Mouse (Mus musculus): ENCODE data around the gene Sulf2. TPM values are rescaled to one million over a fixed set of nuclear protein-coding genes. Genes with fewer than 3 reads are reported as not detected.

The Sulf2 gene
- polyA plus RNA-seq, 1 experiment from 2014 or later = 25.3 TPM

- Histone ChIP-seq H3K4me2 (no peak overlapping the region), H3K36me3 (ENCODE audit: poor library complexity, severe bottlenecking) (0 out of 2 replicates have a peak, but pooled peaks cover 8% of the 10 kb centered on the region), H3K4me1 (no peaks in the 10 kb centered on the region), H3K9ac (no peak overlapping the region), H3K27ac (no peak overlapping the region), H3K4me3 (no peak overlapping the region), H3K9me3 (replicated peaks) (no peaks in the 10 kb centered on the region), H3K27me3 (no peaks in the 10 kb centered on the region)
- 85% methylated on average over 13 of the region's 13 CpGs for WGBS
- ATAC-seq = no peak
Observed at GRCm38 (mm10) chr2:166125492-166126252, 29.8 kb downstream of the Sulf2 start.

GRCm38 (mm10) chr2:166125033-166125432 is 30.4 kb downstream of the Sulf2 start:
- WGBS = 84% methylated on average over 1 of the region's 2 CpGs
- no peak for ATAC-seq
- Histone ChIP-seq H3K27ac (no peak overlapping the region), H3K4me3 (no peak overlapping the region), H3K36me3 (ENCODE audit: poor library complexity, severe bottlenecking) (0 out of 2 replicates have a peak, but pooled peaks cover 5% of the 10 kb centered on the region), H3K9ac (no peak overlapping the region), H3K9me3 (replicated peaks) (no peaks in the 10 kb centered on the region), H3K4me2 (no peak overlapping the region), H3K4me1 (no peaks in the 10 kb centered on the region), H3K27me3 (no peaks in the 10 kb centered on the region)

DNA sequence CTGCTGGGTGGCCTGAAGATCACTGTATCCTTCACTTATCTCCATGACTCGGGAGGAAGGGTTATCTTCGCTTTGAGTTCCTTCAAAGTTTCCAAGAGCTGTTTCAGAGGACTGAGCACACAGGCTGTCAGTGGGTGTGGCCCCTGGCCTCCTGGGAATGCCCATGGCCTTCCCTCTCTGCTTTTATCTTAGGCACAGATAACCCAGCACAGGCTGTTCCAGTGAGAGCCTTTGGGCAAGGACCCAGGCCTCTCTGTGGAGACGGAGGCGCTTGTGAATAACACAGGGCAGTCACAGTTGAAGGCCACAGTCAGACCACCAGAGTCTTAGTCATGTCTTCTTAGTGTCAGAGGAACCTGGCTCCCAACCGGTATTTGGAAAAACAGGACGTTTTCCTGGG is 32.7 kb downstream of the Sulf2 start:
- no peak overlapping the region for H3K4me3 ChIP-seq
- no peak overlapping the region for H3K9ac ChIP-seq
- H3K36me3 ChIP-seq (ENCODE audit: poor library complexity, severe bottlenecking) = no peaks in the 10 kb centered on the region
- no peak overlapping the region for H3K27ac ChIP-seq
- H3K9me3 ChIP-seq (replicated peaks) = no peaks in the 10 kb centered on the region
- H3K4me2 ChIP-seq = no peak overlapping the region
- WGBS = 90% methylated on average over 6 of the region's 6 CpGs
- H3K27me3 ChIP-seq = no peaks in the 10 kb centered on the region
- ATAC-seq = no peak
- H3K4me1 ChIP-seq = no peaks in the 10 kb centered on the region

GRCm38 (mm10) chr2:166121681-166122355 is 33.6 kb downstream of the Sulf2 start:
- no peaks in the 10 kb centered on the region for H3K27me3 ChIP-seq
- ATAC-seq = no peak
- 83% methylated on average over 14 of the region's 14 CpGs for WGBS
- H3K27ac ChIP-seq = no peak overlapping the region
- H3K9ac ChIP-seq = no peak overlapping the region
- no peak overlapping the region for H3K4me3 ChIP-seq
- H3K4me2 ChIP-seq = no peak overlapping the region
- H3K36me3 ChIP-seq (ENCODE audit: poor library complexity, severe bottlenecking) = no peaks in the 10 kb centered on the region
- no peaks in the 10 kb centered on the region for H3K4me1 ChIP-seq
- no peaks in the 10 kb centered on the region for H3K9me3 ChIP-seq (replicated peaks)

DNA sequence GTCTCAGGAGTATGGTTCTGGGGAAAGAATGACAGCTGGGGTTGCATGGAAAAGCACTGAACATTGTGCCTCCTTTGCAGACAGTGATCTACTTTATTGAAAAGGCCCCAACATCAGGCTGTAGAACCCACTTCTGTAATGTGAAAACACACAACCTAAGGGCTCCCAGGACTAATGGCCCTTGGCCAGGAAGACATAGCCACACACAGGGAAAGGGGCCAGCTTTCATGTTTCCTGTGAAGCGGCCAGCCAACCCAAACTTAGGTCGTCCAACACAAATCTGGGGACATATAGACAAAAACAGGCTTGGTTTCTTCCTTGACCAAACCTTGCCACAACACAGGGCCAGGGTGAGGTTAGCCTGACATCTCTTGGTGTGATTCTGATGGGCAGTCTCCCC is 35.5 kb downstream of the Sulf2 start:
- Histone ChIP-seq H3K4me1 (no peaks in the 10 kb centered on the region), H3K27ac (no peak overlapping the region), H3K9ac (no peak overlapping the region), H3K36me3 (ENCODE audit: poor library complexity, severe bottlenecking) (peaks cover 11% of the 10 kb centered on the region; the same call in 1 of the 2 replicates), H3K27me3 (no peaks in the 10 kb centered on the region), H3K4me2 (no peak overlapping the region), H3K9me3 (replicated peaks) (no peaks in the 10 kb centered on the region), H3K4me3 (no peak overlapping the region)
- WGBS = 83% methylated on average over 2 of the region's 2 CpGs
- no peak for ATAC-seq

GRCm38 (mm10) chr2:166116704-166117103 is 38.8 kb downstream of the Sulf2 start:
- 98% methylated on average over 16 of the region's 16 CpGs for whole genome bisulfite sequencing

DNA sequence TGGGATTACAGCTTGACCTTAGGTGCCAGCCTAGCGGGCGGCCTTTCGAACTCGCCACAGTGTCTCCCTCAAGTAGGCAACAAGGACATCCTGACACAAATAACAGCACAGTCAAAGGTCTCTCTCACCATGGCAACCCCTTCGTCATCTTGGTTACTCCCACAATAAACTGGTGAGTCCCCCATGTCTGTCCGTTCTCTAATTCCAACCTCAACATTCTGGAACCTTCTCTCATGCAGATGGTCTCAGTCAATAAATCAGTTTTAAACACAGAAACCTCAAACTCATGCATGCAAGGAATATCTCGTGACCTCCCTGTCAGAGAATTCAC is 39.2 kb downstream of the Sulf2 start:
- no peaks in the 10 kb centered on the region for H3K9me3 ChIP-seq (replicated peaks)
- H3K4me2 ChIP-seq = no peak overlapping the region
- 91% methylated on average over 7 of the region's 7 CpGs for WGBS
- H3K4me1 ChIP-seq = 0 out of 2 replicates have a peak, but pooled peaks cover 3% of the 10 kb centered on the region
- peaks cover 11% of the 10 kb centered on the region; the same call in 1 of the 2 replicates for H3K36me3 ChIP-seq (ENCODE audit: poor library complexity, severe bottlenecking)
- no peak overlapping the region for H3K9ac ChIP-seq
- H3K27me3 ChIP-seq = no peaks in the 10 kb centered on the region
- no peak overlapping the region for H3K27ac ChIP-seq
- ATAC-seq = no peak
- no peak overlapping the region for H3K4me3 ChIP-seq

More at GRCm38 (mm10) chr2:166116704-166117103, 38.8 kb downstream of the Sulf2 start:
- Histone ChIP-seq H3K4me3 (no peak overlapping the region), H3K4me2 (no peak overlapping the region), H3K4me1 (0 out of 2 replicates have a peak, but pooled peaks cover 2% of the 10 kb centered on the region), H3K9me3 (replicated peaks) (no peaks in the 10 kb centered on the region), H3K27me3 (no peaks in the 10 kb centered on the region), H3K27ac (no peak overlapping the region), H3K9ac (no peak overlapping the region), H3K36me3 (ENCODE audit: poor library complexity, severe bottlenecking) (peaks cover 11% of the 10 kb centered on the region; the same call in 1 of the 2 replicates)
- ATAC-seq = no peak

- Histone ChIP-seq H3K4me3 (no peak overlapping the region), H3K36me3 (ENCODE audit: poor library complexity, severe bottlenecking) (peaks cover 11% of the 10 kb centered on the region; the same call in 1 of the 2 replicates), H3K27me3 (no peaks in the 10 kb centered on the region), H3K4me1 (0 out of 2 replicates have a peak, but pooled peaks cover 3% of the 10 kb centered on the region), H3K4me2 (no peak overlapping the region), H3K27ac (no peak overlapping the region), H3K9ac (no peak overlapping the region), H3K9me3 (replicated peaks) (no peaks in the 10 kb centered on the region)
- 95% methylated on average over 15 of the region's 15 CpGs for WGBS
- ATAC-seq = no peak
Observed at GRCm38 (mm10) chr2:166115571-166116277, 39.7 kb downstream of the Sulf2 start.

- Histone ChIP-seq H3K27me3 (no peaks in the 10 kb centered on the region), H3K36me3 (ENCODE audit: poor library complexity, severe bottlenecking) (peaks cover 11% of the 10 kb centered on the region; the same call in 1 of the 2 replicates), H3K9ac (no peak overlapping the region), H3K4me1 (peaks cover 3% of the 10 kb centered on the region; the same call in 1 of the 2 replicates), H3K9me3 (replicated peaks) (no peaks in the 10 kb centered on the region), H3K4me2 (no peak overlapping the region), H3K4me3 (no peak overlapping the region), H3K27ac (no peak overlapping the region)
- no peak for ATAC-seq
- WGBS = 91% methylated on average over 11 of the region's 11 CpGs
Observed at GRCm38 (mm10) chr2:166112986-166113385, 42.5 kb downstream of the Sulf2 start.

GRCm38 (mm10) chr2:166111831-166112250 is 43.6 kb downstream of the Sulf2 start:
- Histone ChIP-seq H3K4me2 (no peak overlapping the region), H3K36me3 (ENCODE audit: poor library complexity, severe bottlenecking) (peaks cover 11% of the 10 kb centered on the region; the same call in 1 of the 2 replicates), H3K9me3 (replicated peaks) (no peaks in the 10 kb centered on the region), H3K27me3 (no peaks in the 10 kb centered on the region), H3K9ac (no peak overlapping the region), H3K4me3 (no peak overlapping the region), H3K4me1 (peaks cover 9% of the 10 kb centered on the region; the same call in 1 of the 2 replicates), H3K27ac (no peak overlapping the region)
- whole genome bisulfite sequencing = 41% methylated on average over 10 of the region's 10 CpGs
- no peak for ATAC-seq

DNA sequence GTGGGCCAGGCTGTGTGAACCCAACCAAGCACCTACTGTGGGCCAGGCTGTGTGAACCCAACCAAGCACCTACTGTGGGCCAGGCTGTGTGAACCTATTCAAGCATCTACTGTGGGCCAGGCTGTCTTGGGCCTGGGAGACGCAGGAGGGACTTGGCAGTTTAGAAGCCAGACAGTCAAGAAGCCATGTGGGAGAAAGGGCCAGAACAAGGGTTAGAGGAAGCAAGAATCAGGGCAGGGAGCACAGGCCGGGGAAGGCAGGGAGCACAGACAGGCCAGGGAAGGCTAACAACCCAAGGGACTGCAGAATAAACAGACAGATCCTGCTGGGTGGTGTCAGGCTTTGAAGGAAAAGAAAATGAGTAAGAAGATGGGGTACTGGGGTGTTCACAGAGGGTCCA is 44.2 kb downstream of the Sulf2 start:
- 79% methylated on average over 2 of the region's 2 CpGs for WGBS
- H3K9me3 ChIP-seq (replicated peaks) = no peaks in the 10 kb centered on the region
- peaks cover 14% of the 10 kb centered on the region for H3K4me1 ChIP-seq
- H3K4me2 ChIP-seq = no peak overlapping the region
- H3K4me3 ChIP-seq = no peak overlapping the region
- no peak overlapping the region for H3K9ac ChIP-seq
- peaks cover 8% of the 10 kb centered on the region; the same call in 1 of the 2 replicates for H3K36me3 ChIP-seq (ENCODE audit: poor library complexity, severe bottlenecking)
- no peak overlapping the region for H3K27ac ChIP-seq
- no peaks in the 10 kb centered on the region for H3K27me3 ChIP-seq
- ATAC-seq = no peak

- Histone ChIP-seq H3K36me3 (ENCODE audit: poor library complexity, severe bottlenecking) (peaks cover 3% of the 10 kb centered on the region; the same call in 1 of the 2 replicates), H3K4me3 (no peak overlapping the region), H3K9me3 (replicated peaks) (no peaks in the 10 kb centered on the region), H3K27me3 (no peaks in the 10 kb centered on the region), H3K9ac (no peak overlapping the region), H3K27ac (no peak overlapping the region), H3K4me2 (no peak overlapping the region), H3K4me1 (peaks cover 19% of the 10 kb centered on the region)
- no peak for ATAC-seq
- WGBS = 80% methylated on average over 8 of the region's 8 CpGs
Observed at GRCm38 (mm10) chr2:166110764-166111163, 44.7 kb downstream of the Sulf2 start.

All from forebrain, embryonic 13.5 days (tissue).